Mouse (Mus musculus) spleen, adult 2 months (tissue): ENCODE measurements at regions not wholly inside any gene's neighbourhood (a gene's known extent, or its start where the extent isn't known, plus 50 kb on each side); places are given as distances from the start of the nearest gene placed in this dataset.

Experiments used
- DNase-seq, 2 experiments: peaks; one replicate each; pipeline versions ENCODE4 v3.0.0 to v3.0.0-alpha.2; 2012 to 2021; ENCODE audit warnings: low spot score in 2 of 2, low read depth in 1 of 2
- H3K27ac ChIP-seq: fragments of 200-500 bp; 2 replicates; pipeline ENCODE4 v1.5.1; 2012; ENCODE audit warnings: low read length, inconsistent platforms; ENCODE audit not compliant: insufficient read depth
- H3K27me3 ChIP-seq: fragments of 200-500 bp; 2 replicates; pipeline ENCODE4 v1.6.1; 2012; ENCODE audit warnings: mild to moderate bottlenecking, moderate library complexity, low read length, inconsistent platforms; ENCODE audit not compliant: control insufficient read depth, insufficient read depth
- H3K36me3 ChIP-seq: fragments of 200-500 bp; 2 replicates; pipeline ENCODE4 v1.6.1; 2012; ENCODE audit warnings: mild to moderate bottlenecking, low read length, inconsistent platforms; ENCODE audit not compliant: control insufficient read depth, insufficient read depth
- H3K4me1 ChIP-seq: fragments of 200-500 bp; 2 replicates; pipeline ENCODE4 v1.6.1; 2011; ENCODE audit warnings: inconsistent platforms; ENCODE audit not compliant: control insufficient read depth, insufficient read depth, insufficient read length
- H3K4me3 ChIP-seq: fragments of 200-500 bp; 2 replicates; pipeline ENCODE4 v1.5.1; 2011; ENCODE audit warnings: mild to moderate bottlenecking, inconsistent platforms; ENCODE audit not compliant: insufficient read depth, insufficient read length; ENCODE audit errors: extremely low read depth
- CTCF ChIP-seq: fragments of 200-500 bp; IDR thresholded peaks from 2 replicates; pipeline ENCODE4 v1.5.1; 2011; ENCODE audit warnings: mild to moderate bottlenecking, inconsistent platforms; ENCODE audit not compliant: insufficient read depth, insufficient read length, insufficient replicate concordance; ENCODE audit errors: extremely low read depth
- POLR2A ChIP-seq: fragments of 200-500 bp; IDR thresholded peaks from 2 replicates; pipeline ENCODE4 v1.6.1; 2011; ENCODE audit warnings: low read depth, low read length, inconsistent platforms
- WGBS: fragments of 180-500 bp; shearing (Covaris S2); methylation state at CpG from one replicate; pipeline ENCODE4 v1.1.7; 2018; 5-methylcytosine and 5-hydroxymethylcytosine counted together

DNA sequence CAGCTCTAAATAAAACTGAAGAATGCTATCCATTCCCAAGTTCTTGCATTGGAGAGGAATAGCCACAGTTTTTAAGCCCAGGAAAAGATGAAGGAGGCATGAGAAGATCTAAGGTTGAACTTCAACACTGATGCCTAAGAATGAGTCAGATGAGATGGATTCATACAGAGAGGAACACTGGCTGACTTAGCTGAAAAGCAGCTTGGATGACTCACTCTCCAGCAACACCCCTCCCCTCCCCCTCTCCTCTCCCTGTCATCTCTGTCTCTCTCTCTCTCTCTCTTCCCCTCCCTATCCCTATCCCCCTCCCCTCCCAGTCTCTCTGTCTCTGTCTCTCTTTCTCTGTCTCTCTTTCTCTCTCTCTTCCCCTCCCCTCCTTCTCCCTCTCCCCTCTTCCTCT is 186.4 kb upstream of the Id4 start:
- Histone ChIP-seq H3K36me3 (no peaks in the 10 kb centered on the region), H3K27me3 (no peaks in the 10 kb centered on the region), H3K27ac (no peak overlapping the region), H3K4me3 (no peak overlapping the region), H3K4me1 (no peaks in the 10 kb centered on the region)
- DNase-seq, result no peak
- TF ChIP-seq CTCF, result no peak
- TF ChIP-seq POLR2A, result no peak

DNA sequence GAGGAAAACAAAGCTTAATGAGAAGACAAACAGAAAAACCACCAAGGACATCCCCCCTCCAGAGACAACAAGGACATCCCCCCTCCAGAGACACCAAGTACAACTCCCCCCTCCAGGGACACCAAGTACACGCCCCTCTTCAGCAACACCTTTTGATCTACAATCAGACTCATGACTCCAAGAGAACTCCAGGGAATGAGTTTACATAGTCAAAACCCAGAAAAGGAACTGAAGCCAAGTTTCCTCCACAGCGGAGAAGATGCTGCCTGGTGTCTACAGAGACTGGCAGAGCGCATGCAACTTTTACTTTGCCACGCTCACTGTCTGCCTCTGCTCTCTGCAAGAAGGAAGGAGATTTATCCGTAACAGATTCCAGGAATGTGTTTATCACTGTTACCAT is 185.7 kb upstream of the Id4 start:
- 83% methylated on average over 5 of the region's 5 CpGs for WGBS
- no peak overlapping the region for H3K4me3 ChIP-seq
- no peaks in the 10 kb centered on the region for H3K36me3 ChIP-seq
- TF ChIP-seq CTCF, result no peak
- no peak for TF ChIP-seq POLR2A
- no peak overlapping the region for H3K27ac ChIP-seq
- H3K4me1 ChIP-seq, result no peaks in the 10 kb centered on the region
- DNase-seq, result no peak
- no peaks in the 10 kb centered on the region for H3K27me3 ChIP-seq

DNA sequence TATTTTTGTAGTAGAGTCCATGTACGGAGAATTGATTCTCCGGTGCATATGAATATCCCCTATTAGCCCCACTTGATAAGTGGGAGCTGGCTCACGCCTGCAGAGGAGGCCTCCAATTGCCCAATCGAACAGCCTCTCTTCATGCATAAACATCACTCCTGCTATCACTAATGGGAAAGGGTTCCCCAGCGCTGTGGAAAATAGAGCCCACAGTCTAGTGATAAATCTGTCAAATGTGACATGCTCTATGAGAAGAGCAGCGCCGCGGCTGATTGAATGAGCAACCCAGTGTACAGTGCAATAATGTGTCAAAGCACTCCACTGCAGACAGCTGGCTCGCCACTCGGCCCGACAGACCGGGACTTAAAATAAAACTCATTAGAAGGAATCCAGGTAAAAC is 182.8 kb upstream of the Id4 start:
- TF ChIP-seq CTCF, result no peak
- TF ChIP-seq POLR2A, result no peak
- no peaks in the 10 kb centered on the region for H3K4me1 ChIP-seq
- no peaks in the 10 kb centered on the region for H3K36me3 ChIP-seq
- no peak overlapping the region for H3K27ac ChIP-seq
- H3K4me3 ChIP-seq, result no peak overlapping the region
- 90% methylated on average over 12 of the region's 12 CpGs for WGBS
- H3K27me3 ChIP-seq, result no peaks in the 10 kb centered on the region
- DNase-seq, result no peak

DNA sequence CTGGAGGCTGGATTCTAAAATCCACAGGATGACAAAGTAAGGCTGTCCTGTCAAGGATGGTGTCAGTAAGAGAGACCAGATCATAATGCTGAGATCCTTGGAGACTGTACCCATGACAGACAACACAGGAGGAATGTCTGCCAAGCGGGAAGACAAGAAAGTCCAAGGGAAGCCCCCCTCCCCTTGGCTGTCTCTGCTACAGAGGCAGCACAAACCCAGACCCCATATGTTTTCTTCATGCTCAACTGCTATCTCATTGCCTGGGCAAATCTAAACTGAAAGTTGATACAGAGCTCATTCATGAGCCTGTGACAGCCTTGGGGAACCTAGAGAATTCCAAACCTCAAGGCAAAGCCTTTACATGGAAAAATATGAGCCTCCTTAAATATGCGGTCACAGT is 177.7 kb upstream of the Id4 start:
- no peaks in the 10 kb centered on the region for H3K4me1 ChIP-seq
- H3K36me3 ChIP-seq, result no peaks in the 10 kb centered on the region
- DNase-seq, result no peak
- 92% methylated on average over 2 of the region's 2 CpGs for WGBS
- H3K27ac ChIP-seq, result no peak overlapping the region
- no peak overlapping the region for H3K4me3 ChIP-seq
- H3K27me3 ChIP-seq, result no peaks in the 10 kb centered on the region
- TF ChIP-seq CTCF (no peak), POLR2A (no peak)

DNA sequence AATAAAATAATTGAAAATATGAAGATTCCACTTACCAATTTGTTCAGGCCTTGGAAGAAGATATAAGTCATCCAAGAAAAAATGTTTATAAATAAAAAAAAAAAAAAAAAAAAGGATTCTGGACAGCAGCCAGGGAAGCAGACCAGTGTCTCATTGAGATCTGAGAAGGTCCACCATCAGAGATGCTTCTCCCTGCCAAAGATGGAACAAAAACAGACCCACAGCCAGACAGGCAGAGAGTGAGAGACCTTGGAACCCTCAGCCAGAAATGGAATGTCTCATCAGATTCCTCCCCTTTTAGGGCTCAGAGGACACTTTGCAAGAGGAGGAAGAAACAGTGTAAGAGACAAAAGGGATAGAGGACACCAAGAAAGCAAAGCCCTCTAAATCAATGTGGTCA is 177.2 kb upstream of the Id4 start:
- H3K27me3 ChIP-seq, result no peaks in the 10 kb centered on the region
- H3K4me3 ChIP-seq, result no peak overlapping the region
- no peaks in the 10 kb centered on the region for H3K4me1 ChIP-seq
- no peaks in the 10 kb centered on the region for H3K36me3 ChIP-seq
- no peak for DNase-seq
- no peak overlapping the region for H3K27ac ChIP-seq
- TF ChIP-seq POLR2A, result no peak
- no peak for TF ChIP-seq CTCF

DNA sequence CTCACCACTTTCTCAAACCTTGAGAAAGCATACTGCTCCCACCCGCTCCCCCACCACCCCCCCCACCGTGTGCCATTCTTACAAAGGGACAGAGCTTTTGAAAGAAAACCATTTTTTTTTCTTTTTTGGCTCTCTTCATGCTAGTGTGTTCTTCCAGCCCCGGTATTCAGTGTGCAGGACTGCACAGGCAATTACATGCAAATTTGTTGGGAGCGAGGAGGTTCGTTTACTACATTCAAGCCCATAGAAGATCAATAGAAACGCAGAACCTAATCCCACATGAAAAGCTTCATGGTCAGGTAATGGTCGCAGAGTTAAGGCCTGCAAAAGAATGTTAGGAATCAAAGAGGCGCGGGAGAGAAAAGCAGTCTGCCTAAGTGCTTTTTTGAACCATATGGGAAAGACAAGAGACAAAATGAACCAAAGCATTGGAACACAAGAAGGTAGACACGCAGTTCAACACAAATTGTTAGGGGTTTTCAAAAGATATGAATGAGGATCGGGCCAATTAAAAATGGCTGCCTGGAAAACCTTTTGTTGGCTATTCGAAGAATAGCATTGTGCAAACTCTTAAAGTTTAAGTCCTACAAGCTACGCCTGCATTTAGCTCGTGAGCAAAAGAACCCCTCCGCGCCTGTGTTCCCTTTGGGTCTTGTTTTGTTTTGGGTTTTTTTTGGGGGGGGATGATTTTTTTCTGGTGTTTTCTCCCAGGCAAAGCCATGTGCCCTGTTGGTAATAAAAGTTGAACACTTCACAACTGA is 166.6 kb upstream of the Id4 start:
- WGBS, result 91% methylated on average over 16 of the region's 16 CpGs
- TF ChIP-seq POLR2A (no peak), CTCF (no peak)

DNA sequence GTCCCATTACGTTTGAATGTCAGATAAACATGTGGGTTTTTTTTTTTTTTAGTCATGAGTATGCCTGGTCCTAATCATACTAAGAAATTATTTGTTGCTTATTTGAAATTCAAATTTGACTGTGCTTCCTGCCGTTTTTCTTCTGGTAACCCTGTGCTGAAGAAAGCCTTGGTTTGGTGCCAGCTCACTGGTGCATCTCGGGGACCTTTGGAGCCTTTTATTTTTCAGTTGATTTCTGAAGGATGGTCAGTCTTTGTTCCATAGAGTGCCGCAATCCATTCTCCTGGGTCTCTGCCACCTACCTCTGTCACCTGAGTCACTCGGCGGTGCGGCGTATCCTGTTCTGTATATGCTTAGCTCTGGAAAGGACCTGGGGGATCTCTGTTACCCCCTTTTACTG is 158.9 kb upstream of the Id4 start:
- Histone ChIP-seq H3K4me1 (no peaks in the 10 kb centered on the region), H3K27ac (no peak overlapping the region), H3K4me3 (no peak overlapping the region), H3K27me3 (no peaks in the 10 kb centered on the region), H3K36me3 (no peaks in the 10 kb centered on the region)
- WGBS, result 85% methylated on average over 8 of the region's 8 CpGs
- TF ChIP-seq CTCF, result no peak
- no peak for TF ChIP-seq POLR2A
- DNase-seq, result no peak

More for the DNA sequence above, 166.6 kb upstream of the Id4 start:
- Histone ChIP-seq H3K4me3 (no peak overlapping the region), H3K36me3 (no peaks in the 10 kb centered on the region), H3K27ac (no peak overlapping the region), H3K4me1 (no peaks in the 10 kb centered on the region), H3K27me3 (no peaks in the 10 kb centered on the region)
- no peak for DNase-seq
